Mouse (Mus musculus): ENCODE data around the gene 4930595D18Rik. TPM values are rescaled to one million over a fixed set of nuclear protein-coding genes. Genes with fewer than 3 reads are reported as not detected.

4930595D18Rik gene
- polyA plus RNA-seq, 1 experiment, result not detected

DNA sequence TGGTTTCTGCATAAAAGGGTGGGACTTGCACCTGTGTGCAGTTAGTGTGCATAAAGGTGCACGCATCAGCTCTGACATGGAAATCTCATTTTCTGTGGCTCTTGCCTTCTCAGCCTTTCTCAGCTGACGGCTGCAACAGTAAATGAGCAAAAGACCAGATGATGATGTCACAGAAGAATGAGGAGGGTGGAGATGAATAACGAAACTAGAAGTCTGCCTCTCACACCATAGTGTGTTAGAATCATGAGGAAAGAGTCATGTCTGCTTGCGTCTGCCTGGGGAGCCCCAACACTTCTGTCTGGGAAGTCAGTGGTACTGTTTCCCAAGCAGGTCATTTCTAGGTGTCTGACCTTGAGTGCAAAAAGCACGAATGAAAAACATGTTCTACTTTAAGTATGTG is 2.4 kb downstream of the 4930595D18Rik start:
- no peaks in the 10 kb centered on the region for H3K9me3 ChIP-seq (ENCODE audit: control insufficient read depth, low read length)
- no peaks in the 10 kb centered on the region; the same call in 1 of the 2 replicates for H3K36me3 ChIP-seq (ENCODE audit: control insufficient read depth)
- no peak overlapping the region for H3K4me3 ChIP-seq (replicated peaks)
- TF ChIP-seq GATA1 (IDR thresholded peaks at IDR 0.05; ENCODE audit: low read length) (no peak), TAL1 (IDR thresholded peaks at IDR 0.05; ENCODE audit: low read length) (no peak)
- H3K27me3 ChIP-seq (ENCODE audit: control insufficient read depth), result no peaks in the 10 kb centered on the region
- H3K4me1 ChIP-seq (ENCODE audit: control insufficient read depth), result peaks cover 4% of the 10 kb centered on the region

DNA sequence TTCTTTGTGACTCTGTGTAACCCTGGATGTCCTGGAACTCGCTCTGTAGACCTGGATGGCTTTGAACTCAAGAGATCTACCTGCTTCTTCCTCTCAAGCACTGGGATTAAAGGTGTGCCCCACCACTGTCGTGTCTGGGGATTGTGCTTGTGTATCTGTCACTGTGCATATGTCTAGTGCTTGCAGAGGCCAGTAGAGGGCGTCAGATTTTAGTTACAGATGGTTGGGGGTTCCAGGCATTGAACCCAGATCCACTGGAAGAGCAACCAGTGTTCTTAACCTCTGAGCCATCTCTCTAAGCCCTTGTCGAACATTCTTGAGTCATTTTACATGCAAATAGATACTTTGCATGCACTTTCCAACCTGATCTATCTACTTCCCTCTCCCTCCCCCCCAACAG is 5.5 kb downstream of the 4930595D18Rik start:
- no peak overlapping the region for H3K4me3 ChIP-seq (replicated peaks)
- no peak for TF ChIP-seq GATA1 (IDR thresholded peaks at IDR 0.05; ENCODE audit: low read length)
- no peak for TF ChIP-seq TAL1 (IDR thresholded peaks at IDR 0.05; ENCODE audit: low read length)
- H3K36me3 ChIP-seq (ENCODE audit: control insufficient read depth), result no peaks in the 10 kb centered on the region; the same call in 1 of the 2 replicates
- no peaks in the 10 kb centered on the region for H3K4me1 ChIP-seq (ENCODE audit: control insufficient read depth)
- H3K9me3 ChIP-seq (ENCODE audit: control insufficient read depth, low read length), result no peaks in the 10 kb centered on the region
- no peaks in the 10 kb centered on the region for H3K27me3 ChIP-seq (ENCODE audit: control insufficient read depth)

DNA sequence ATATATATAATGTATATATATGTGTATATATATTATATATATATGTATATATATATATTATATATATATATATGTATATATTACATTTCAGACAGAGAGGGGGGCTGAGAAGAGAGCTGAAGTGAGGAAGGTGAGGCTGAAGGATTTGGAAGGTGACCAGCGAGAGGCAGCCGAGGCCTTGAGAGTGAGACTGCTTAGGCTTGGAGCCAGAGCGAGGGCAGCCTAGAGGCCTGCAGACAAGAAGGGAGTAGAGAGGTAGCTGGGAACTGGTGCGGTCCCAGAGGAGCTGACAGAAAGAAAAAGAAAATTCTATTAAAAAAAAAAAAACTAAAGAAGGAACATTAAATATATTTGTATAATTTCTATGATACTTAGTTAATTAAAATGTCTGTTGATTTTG is 15.4 kb downstream of the 4930595D18Rik start:
- Histone ChIP-seq H3K4me1 (ENCODE audit: control insufficient read depth) (peaks cover 27% of the 10 kb centered on the region), H3K27me3 (ENCODE audit: control insufficient read depth) (peaks cover 14% of the 10 kb centered on the region), H3K9me3 (ENCODE audit: control insufficient read depth, low read length) (no peaks in the 10 kb centered on the region), H3K36me3 (ENCODE audit: control insufficient read depth) (peaks cover 2% of the 10 kb centered on the region; the same call in 1 of the 2 replicates), H3K4me3 (replicated peaks) (no peak overlapping the region)
- TF ChIP-seq TAL1 (IDR thresholded peaks at IDR 0.05; ENCODE audit: low read length) (no peak), GATA1 (IDR thresholded peaks at IDR 0.05; ENCODE audit: low read length) (no peak)

DNA sequence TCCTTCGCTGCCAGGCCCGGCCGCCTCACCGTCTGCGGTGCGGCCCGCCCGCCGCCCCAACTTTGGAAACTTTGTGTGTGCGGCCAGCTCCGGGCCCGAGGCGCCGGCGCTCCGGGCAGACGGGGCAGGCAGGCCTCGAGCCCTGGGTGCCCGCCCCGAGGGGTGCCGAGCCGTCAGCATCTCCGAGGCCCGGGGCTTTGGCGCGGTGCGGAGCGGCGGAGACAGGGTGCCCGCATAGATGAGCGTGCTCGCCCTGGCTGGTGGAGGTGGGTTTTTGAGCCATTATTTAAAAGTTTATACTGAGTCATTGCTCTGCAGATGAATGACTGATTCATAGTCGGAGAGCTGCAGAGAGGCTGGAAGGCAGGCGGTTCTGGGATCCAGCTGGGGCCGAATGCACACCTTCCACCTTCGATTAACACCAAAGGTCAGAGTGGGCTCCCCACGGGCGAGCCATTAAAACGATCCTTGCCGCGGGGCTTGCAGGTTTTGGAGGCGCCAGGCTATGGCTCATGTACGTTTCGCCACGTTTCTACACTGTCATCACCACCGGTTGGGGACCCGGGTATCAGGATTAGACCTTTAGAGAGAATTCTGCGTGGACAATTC is 17.5 kb downstream of the 4930595D18Rik start:
- peaks cover 39% of the 10 kb centered on the region for H3K4me1 ChIP-seq (ENCODE audit: control insufficient read depth)
- H3K4me3 ChIP-seq (replicated peaks), result peak overlapping the region; percentile 69
- no peaks in the 10 kb centered on the region for H3K9me3 ChIP-seq (ENCODE audit: control insufficient read depth, low read length)
- H3K36me3 ChIP-seq (ENCODE audit: control insufficient read depth), result peaks cover 2% of the 10 kb centered on the region; the same call in 1 of the 2 replicates
- peaks cover 19% of the 10 kb centered on the region for H3K27me3 ChIP-seq (ENCODE audit: control insufficient read depth)
- no peak for TF ChIP-seq TAL1 (IDR thresholded peaks at IDR 0.05; ENCODE audit: low read length)
- no peak for TF ChIP-seq GATA1 (IDR thresholded peaks at IDR 0.05; ENCODE audit: low read length)

DNA sequence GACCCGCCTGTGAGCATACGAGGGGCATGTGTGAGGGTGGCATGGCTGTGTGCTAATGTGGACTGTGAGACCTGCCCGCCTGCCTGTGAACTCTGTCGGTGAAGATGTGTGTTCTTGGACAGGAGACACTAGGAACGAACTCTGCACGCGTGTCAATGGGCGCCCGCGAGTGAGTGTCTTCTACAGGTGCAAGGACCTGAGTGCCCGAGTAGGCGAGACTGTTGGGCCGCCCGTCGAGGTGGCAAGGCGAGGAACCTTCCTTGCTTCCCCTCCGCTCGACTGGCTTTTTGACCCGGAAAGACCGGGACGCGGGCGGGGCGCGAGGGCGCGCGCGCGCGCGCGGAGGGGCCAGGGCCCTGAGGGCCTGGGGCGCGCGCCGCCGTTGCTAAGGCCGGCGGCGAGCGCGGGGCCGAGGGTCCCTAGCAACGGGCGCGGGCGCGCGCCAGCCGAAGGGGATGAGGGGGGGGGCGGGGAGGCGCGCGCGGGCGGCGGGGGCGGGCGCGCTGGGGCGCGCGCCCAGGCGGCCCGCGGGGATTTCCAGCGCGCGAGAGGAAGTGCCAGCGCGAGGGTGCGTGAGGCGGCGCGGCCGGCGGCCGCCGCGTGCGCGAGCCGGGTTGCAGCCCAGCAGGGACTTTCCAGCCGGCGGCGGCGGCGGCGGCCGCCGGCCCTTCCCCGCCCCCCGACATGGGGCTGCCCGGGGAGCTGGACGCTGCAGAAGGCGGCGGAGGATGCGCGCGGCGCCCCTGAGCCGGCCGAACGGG is 18.3 kb downstream of the 4930595D18Rik start, which contains the start of gene Traf3:
TSS of gene Traf3 (plus strand) at position 540 of the 761 bp plus-strand sequence.
- Histone ChIP-seq H3K4me1 (ENCODE audit: control insufficient read depth) (peaks cover 41% of the 10 kb centered on the region), H3K4me3 (replicated peaks) (peak within 1 kb of the TSS; percentile 69), H3K36me3 (ENCODE audit: control insufficient read depth) (no peaks in the 10 kb centered on the region; the same call in 1 of the 2 replicates), H3K27me3 (ENCODE audit: control insufficient read depth) (peaks cover 19% of the 10 kb centered on the region), H3K9me3 (ENCODE audit: control insufficient read depth, low read length) (no peaks in the 10 kb centered on the region)
- TF ChIP-seq GATA1 (IDR thresholded peaks at IDR 0.05; ENCODE audit: low read length) (no peak), TAL1 (IDR thresholded peaks at IDR 0.05; ENCODE audit: low read length) (no peak)

DNA sequence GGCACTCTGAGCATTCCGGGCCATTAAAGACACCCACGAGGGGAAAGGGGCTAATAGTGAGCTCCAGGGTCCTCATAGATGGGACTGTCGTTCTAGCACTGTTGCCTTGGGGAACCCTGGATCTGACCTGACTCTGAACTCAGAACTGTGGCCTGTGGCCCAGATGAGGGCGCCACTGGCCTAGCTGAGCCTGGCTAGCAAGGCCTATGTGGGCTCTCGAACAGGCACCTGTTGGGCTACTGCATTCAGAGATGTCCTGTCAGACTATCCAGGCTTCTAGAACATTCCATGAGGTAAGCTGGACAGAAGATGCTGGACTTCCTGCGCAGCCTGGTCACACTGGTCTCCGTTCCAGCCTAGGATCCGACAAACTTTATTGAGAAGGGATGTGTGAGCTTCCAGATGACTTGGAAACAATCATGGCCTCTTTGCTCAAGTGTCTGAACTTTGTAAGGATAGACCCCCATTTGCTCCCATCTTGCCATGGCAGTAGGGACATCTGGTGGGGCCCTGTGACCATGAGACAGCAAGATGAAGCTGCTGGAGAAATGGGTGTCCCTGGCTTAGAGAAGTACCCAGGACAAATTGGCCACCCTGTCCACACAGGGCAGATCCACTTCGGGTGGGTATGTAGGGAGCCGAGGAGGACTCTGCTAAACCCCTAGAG is 19.0 kb downstream of the 4930595D18Rik start:
- TF ChIP-seq TAL1 (IDR thresholded peaks at IDR 0.05; ENCODE audit: low read length) (no peak), GATA1 (IDR thresholded peaks at IDR 0.05; ENCODE audit: low read length) (no peak)
- peaks cover 19% of the 10 kb centered on the region for H3K27me3 ChIP-seq (ENCODE audit: control insufficient read depth)
- H3K36me3 ChIP-seq (ENCODE audit: control insufficient read depth), result no peaks in the 10 kb centered on the region; the same call in 1 of the 2 replicates
- H3K4me1 ChIP-seq (ENCODE audit: control insufficient read depth), result peaks cover 46% of the 10 kb centered on the region
- no peaks in the 10 kb centered on the region for H3K9me3 ChIP-seq (ENCODE audit: control insufficient read depth, low read length)
- peak overlapping the region; percentile 69 for H3K4me3 ChIP-seq (replicated peaks)

DNA sequence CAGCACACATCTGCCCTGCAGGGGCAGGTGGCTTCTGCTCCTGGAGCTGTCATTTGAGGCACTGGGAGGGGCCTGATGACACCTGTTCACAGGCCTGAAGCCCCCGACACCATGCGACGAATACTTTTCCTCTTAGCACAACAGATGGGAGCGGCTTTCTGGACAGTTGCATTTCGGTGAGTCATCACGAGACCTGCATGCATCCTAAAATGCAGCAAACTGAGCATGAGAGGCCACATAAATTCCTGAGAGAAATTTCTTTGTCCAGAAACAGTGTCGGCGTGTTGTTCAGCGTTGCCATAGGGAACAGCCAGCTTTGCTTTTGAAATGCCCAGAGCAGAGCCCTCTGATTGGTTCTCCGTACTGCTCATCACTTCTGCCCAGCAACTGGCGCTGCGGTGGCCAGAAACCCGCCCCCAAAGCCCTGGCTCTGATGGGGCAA is 20.0 kb downstream of the 4930595D18Rik start:
- TF ChIP-seq TAL1 (IDR thresholded peaks at IDR 0.05; ENCODE audit: low read length) (no peak), GATA1 (IDR thresholded peaks at IDR 0.05; ENCODE audit: low read length) (no peak)
- Histone ChIP-seq H3K9me3 (ENCODE audit: control insufficient read depth, low read length) (no peaks in the 10 kb centered on the region), H3K36me3 (ENCODE audit: control insufficient read depth) (no peaks in the 10 kb centered on the region), H3K27me3 (ENCODE audit: control insufficient read depth) (peaks cover 19% of the 10 kb centered on the region), H3K4me3 (replicated peaks) (peak overlapping the region; percentile 51), H3K4me1 (ENCODE audit: control insufficient read depth) (peaks cover 54% of the 10 kb centered on the region)

DNA sequence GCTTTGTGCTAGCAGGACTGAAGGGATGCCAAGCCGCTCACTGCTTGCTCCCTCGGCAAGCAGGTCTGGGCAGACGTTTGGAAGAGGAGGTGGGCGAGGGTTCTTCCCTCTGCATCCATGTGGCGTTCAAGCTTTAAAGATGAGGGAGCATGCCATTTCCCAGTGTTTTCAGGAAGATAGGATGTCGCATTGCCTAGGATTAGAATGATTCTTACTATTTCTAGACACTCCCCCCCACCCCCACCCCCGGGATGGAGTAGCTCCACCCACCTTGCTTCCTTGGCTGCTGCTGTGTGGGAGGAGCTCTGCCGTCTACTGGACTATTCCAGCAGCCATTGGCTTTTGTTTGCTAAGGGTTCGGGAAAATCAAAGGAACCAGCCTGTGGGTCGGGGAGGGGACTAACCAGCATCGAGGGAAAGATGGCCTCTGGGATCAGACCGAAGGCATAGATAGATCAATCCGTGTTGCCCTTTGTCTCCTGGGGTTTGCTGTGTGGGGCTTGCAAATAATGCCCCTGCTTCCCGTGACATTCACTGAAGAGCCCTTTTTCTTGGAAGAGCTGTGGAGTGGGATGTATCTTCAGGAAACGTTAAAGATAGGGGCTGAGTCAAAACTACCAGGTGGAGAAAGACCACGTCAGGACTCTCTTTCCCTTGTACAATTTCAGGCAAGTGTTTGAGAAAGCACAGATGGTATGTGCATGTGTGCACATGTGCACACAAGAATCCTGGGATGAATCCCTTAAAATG is 21.8 kb downstream of the 4930595D18Rik start:
- no peaks in the 10 kb centered on the region for H3K9me3 ChIP-seq (ENCODE audit: control insufficient read depth, low read length)
- peaks cover 19% of the 10 kb centered on the region for H3K27me3 ChIP-seq (ENCODE audit: control insufficient read depth)
- H3K36me3 ChIP-seq (ENCODE audit: control insufficient read depth), result no peaks in the 10 kb centered on the region
- H3K4me1 ChIP-seq (ENCODE audit: control insufficient read depth), result peaks cover 68% of the 10 kb centered on the region
- no peak for TF ChIP-seq TAL1 (IDR thresholded peaks at IDR 0.05; ENCODE audit: low read length)
- no peak for TF ChIP-seq GATA1 (IDR thresholded peaks at IDR 0.05; ENCODE audit: low read length)
- no peak overlapping the region for H3K4me3 ChIP-seq (replicated peaks)

All from erythroblast, embryonic 14.5 days (primary cell).